ENCODE assay signal across 14 mouse cellular contexts in genomic region chr9:32745998-32746397, GRCm38 (mm10).
A peak's percentile ranks its signal among the peaks of the same experiment; 100 is the strongest.
DNase-seq lines count a peak whose midpoint lies in the region; ATAC-seq and TF ChIP-seq lines count a peak whose summit lies in the region.
"Had no signal": no experiment of that assay in that cellular context is flagged by ENCODE, and none has a peak within 500 bp of the region (broad histone marks: within the 10 kb centered on the region; RNA-seq: fewer than 3 reads in every experiment).

No protein-coding gene starts in this region.

- no peaks in the 10 kb centered on the region for H3K27me3 ChIP-seq in heart, postnatal 0 days (ENCODE audit: control insufficient read depth, insufficient read depth, low read length)
- no peaks in the 10 kb centered on the region for H3K27me3 ChIP-seq in heart, embryonic 10.5 days (ENCODE audit: insufficient read depth, poor library complexity, severe bottlenecking)
- no peaks in the 10 kb centered on the region for H3K27me3 ChIP-seq in splenic B cell, adult 2 months (ENCODE audit: control insufficient read depth, insufficient read depth, low read length, poor library complexity, severe bottlenecking)

- TF ChIP-seq CTCF in heart, postnatal 0 days (IDR thresholded peaks at IDR 0.05; ENCODE audit: low read depth) = no peak

- no peaks in the 10 kb centered on the region for H3K9me3 ChIP-seq in heart, postnatal 0 days (replicated peaks; ENCODE audit: control insufficient read depth, low read length)
- H3K9me3 ChIP-seq in heart, embryonic 10.5 days = no peaks in the 10 kb centered on the region
- H3K9me3 ChIP-seq: hindbrain, embryonic 10.5 days had no signal

- peak overlapping the region; percentile 61; the same call in 1 of the 2 replicates for H3K27ac ChIP-seq in heart, postnatal 0 days (ENCODE audit: low read depth)
- no peak overlapping the region for H3K27ac ChIP-seq in heart, embryonic 10.5 days
- H3K27ac ChIP-seq: hindbrain, embryonic 10.5 days had no signal

- no peak overlapping the region for H3K4me3 ChIP-seq in heart, postnatal 0 days (ENCODE audit: low read depth, low read length)
- no peak overlapping the region for H3K4me3 ChIP-seq in heart, embryonic 10.5 days
- H3K4me3 ChIP-seq: erythroblast, embryonic 14.5 days; hindbrain, embryonic 10.5 days had no signal

- H3K36me3 ChIP-seq in heart, postnatal 0 days (replicated peaks; ENCODE audit: control insufficient read depth, insufficient read depth, low read length) = peaks cover 36% of the 10 kb centered on the region
- peaks cover 13% of the 10 kb centered on the region; the same call in 1 of the 2 replicates for H3K36me3 ChIP-seq in heart, embryonic 10.5 days
- H3K36me3 ChIP-seq in splenic B cell, adult 2 months (ENCODE audit: control insufficient read depth, insufficient read depth, low read length, poor library complexity, severe bottlenecking) = peaks cover 28% of the 10 kb centered on the region
- H3K36me3 ChIP-seq: hindbrain, embryonic 10.5 days had no signal

- no peak overlapping the region for H3K9ac ChIP-seq in heart, postnatal 0 days (replicated peaks; ENCODE audit: low read depth, low read length)

- peaks cover 17% of the 10 kb centered on the region; the same call in 1 of the 2 replicates for H3K4me1 ChIP-seq in heart, postnatal 0 days (ENCODE audit: control insufficient read depth, insufficient read depth)
- peaks cover 19% of the 10 kb centered on the region for H3K4me1 ChIP-seq in heart, embryonic 10.5 days

- H3K4me2 ChIP-seq in heart, postnatal 0 days (ENCODE audit: low read depth, low read length) = no peak overlapping the region; the same call in 1 of the 2 replicates
- H3K4me2 ChIP-seq: liver, embryonic 11.5 days; midbrain, embryonic 11.5 days had no signal

- ATAC-seq in heart, postnatal 0 days (ENCODE audit: insufficient read depth, low read depth) = no peak
- peak; percentile 29 to 35; a peak in 3 of 4 replicates for ATAC-seq in hematopoietic stem cell, adult 5-6 weeks (replicated peaks in 1 of 2; ENCODE audit: insufficient read depth in 1 of 2, low FRiP score in 2 of 2, low TSS enrichment in 1 of 2, low read depth in 1 of 2, poor library complexity in 2 of 2, severe bottlenecking in 2 of 2)

- DNase-seq in heart, postnatal 0 days (ENCODE audit: low spot score) = peak; percentile 5
- DNase-seq in heart, embryonic 10.5 days (ENCODE audit: low spot score) = no peak
- peak; percentile 78 for DNase-seq in CD4-positive helper T cell, adult 2 months (ENCODE audit: low read depth, low spot score)
- DNase-seq in splenic B cell, adult 2 months (ENCODE audit: low read depth, low spot score) = peak; percentile 56
- DNase-seq in left cerebral cortex, postnatal 14 days (ENCODE audit: low spot score in 2 of 2) = no peak
- DNase-seq in right cerebral cortex, postnatal 14 days = no peak
- no peak for DNase-seq in spleen, postnatal 14 days (ENCODE audit: low spot score in 2 of 2)
- DNase-seq: cerebellum, adult 11-12 months; kidney, adult 18-20 months had no signal

- no peak for TF ChIP-seq EP300 in heart, postnatal 0 days (IDR thresholded peaks at IDR 0.05; ENCODE audit: low read depth)

- intact Hi-C loops in left cerebral cortex, postnatal 14 days (cut with DNase I) = no loop called here

- 81% methylated on average over 8 of the region's 8 CpGs for WGBS in heart, postnatal 0 days
- 89% methylated on average over 8 of the region's 8 CpGs for WGBS in heart, embryonic 10.5 days

Comparison
In these comparisons a context has a peak if more than half of its experiments do, and no peak if none do; other contexts are left out.
1. DNase-seq: peak in heart, postnatal 0 days (single experiment), CD4-positive helper T cell, adult 2 months (single experiment) and splenic B cell, adult 2 months (single experiment); none in heart, embryonic 10.5 days (single experiment), left cerebral cortex, postnatal 14 days (0 of 2), right cerebral cortex, postnatal 14 days (single experiment) and spleen, postnatal 14 days (0 of 2).